Mouse (Mus musculus) lung, postnatal 0 days (tissue): ENCODE data around the gene Psd.

ENCODE experiments used
- CTCF ChIP-seq: IDR thresholded peaks from 2 replicates; pipeline ENCODE4 v1.5.1; 2016; ENCODE audit warnings: antibody characterized with exemption, mild to moderate bottlenecking
- EP300 ChIP-seq: IDR thresholded peaks from 2 replicates; pipeline ENCODE4 v1.6.1; 2016; ENCODE audit warnings: antibody characterized with exemption, mild to moderate bottlenecking, control low read depth

DNA sequence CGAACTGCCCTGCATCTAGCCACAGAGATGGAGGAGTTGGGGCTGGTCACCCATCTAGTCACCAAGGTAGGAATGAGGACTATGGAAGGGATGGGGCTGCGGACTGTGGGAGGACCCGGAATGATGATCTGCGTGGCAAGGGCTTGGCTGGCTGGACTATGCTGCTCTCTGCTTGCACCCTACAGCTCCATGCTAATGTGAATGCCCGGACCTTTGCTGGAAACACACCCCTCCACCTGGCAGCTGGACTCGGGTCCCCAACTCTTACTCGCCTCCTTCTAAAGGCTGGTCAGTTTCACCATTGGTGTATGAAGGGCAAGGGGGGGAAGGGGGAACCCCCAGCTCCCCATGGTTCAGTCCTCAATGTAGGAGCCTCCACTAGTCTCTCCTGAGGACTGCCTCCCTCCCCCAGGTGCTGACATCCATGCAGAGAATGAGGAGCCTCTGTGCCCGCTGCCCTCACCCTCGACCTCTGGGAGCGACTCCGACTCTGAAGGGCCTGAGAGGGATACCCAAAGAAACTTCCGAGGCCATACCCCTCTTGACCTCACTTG lies 16.6 kb downstream of the Psd start:
- no peak for TF ChIP-seq CTCF
- TF ChIP-seq EP300, result no peak
